Mouse (Mus musculus) liver, embryonic 14.5 days (tissue): ENCODE data around the gene Pnpla1.

Experiments used
- CTCF ChIP-seq: IDR thresholded peaks from 2 replicates; pipeline ENCODE4 v1.5.1; 2016; ENCODE audit warnings: antibody characterized with exemption, low read depth, control low read depth
- EP300 ChIP-seq: IDR thresholded peaks from 2 replicates; pipeline ENCODE4 v1.6.1; 2016; ENCODE audit warnings: antibody characterized with exemption, low read depth

DNA sequence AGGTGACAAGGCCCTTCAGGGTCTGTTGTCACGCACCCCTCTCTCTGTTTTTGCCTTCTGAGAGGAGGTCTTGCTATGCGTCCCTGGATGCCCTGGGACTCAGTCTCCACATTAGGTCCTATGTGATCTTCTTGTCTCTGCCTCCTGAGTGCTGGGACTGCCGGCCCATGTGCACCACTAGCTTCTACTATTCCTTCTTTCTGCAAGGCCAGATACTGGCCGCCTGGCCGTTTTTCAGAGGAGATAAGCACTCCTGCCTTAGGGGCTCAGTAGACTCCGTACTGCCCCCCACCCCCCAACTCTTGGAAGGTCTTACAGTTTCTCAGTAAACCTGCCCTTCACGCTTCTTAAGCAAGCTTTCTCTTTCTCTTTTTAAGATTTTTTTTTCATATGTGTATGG lies 77.9 kb downstream of the Pnpla1 start:
- no peak for TF ChIP-seq CTCF
- TF ChIP-seq EP300 = no peak; the same call in 1 of the 2 replicates
